Mouse (Mus musculus) embryo, embryonic 10 days (tissue): Measurements from ENCODE around the gene Rgs8.

Experiments used
- DNase-seq: peaks from one replicate; pipeline ENCODE4 v3.0.0-alpha.2; 2015; ENCODE audit warnings: low spot score

Gene Rgs8

GRCm38 (mm10) chr1:153704996-153705395, 52.2 kb downstream of the Rgs8 start:
- DNase-seq: peak; percentile 39

DNA sequence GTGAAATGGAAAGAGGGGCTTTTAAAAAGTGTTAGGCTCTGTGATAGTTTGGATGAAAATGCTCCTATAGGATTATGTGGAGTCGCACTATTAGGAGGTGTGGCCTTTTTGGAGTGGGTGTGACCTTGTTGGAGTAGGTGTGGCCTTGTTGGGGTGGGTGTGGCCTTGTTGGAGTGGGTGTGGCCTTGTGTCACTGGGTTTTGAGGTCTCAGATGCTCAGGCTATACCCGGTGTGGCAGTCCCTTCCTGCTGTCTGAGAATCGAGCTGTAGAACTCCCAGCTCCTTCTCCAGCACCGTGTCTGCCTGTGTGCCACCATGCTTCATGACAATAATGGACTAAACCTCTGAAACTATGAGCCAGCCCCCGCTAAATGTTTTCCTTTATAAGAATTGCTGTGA, 55.8 kb downstream of the Rgs8 start:
- DNase-seq: no peak

- DNase-seq: no peak
Measured at GRCm38 (mm10) chr1:153709451-153709850, 56.6 kb downstream of the Rgs8 start.

GRCm38 (mm10) chr1:153711544-153712262, 58.9 kb downstream of the Rgs8 start:
- DNase-seq: no peak

DNA sequence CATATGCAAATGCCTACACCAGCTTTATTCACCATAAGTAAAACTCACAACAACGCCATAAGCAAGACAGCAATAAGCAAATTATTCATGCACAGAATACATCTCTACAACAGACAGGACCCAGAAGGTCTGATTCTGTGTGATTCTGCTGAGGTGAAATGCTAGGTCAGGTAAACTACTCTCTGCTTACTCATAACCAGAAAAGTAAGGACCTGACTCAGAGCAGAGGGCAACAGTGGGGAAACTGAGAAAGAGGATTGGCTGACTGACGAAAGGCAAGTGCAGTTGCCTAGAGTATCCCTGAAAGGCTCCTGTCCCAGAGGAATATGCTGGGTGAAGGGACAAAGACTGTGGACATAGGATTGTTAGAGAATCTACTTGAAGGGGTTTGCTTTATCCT, 59.8 kb downstream of the Rgs8 start:
- DNase-seq: no peak

DNA sequence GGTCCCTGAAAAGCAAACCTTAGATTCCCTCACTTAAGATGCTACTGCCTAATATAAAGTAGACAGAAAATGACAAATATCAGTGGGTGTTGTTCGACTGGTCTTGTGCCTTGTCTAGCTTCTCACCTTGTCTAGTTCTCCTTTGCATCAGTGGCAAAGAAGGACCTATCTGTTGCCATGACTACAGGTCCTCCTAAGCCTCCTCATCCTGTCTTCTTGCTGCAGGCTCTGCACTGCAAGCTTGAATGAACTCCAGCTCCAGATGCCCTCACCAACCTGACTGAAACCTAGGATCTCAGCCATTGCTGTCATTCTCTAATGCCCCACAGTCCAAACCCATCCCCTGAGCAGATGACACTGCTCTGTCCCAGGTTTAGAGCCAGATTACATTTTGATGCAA, 65.2 kb downstream of the Rgs8 start:
- no peak for DNase-seq

GRCm38 (mm10) chr1:153720935-153721334, 68.1 kb downstream of the Rgs8 start:
- no peak for DNase-seq

DNA sequence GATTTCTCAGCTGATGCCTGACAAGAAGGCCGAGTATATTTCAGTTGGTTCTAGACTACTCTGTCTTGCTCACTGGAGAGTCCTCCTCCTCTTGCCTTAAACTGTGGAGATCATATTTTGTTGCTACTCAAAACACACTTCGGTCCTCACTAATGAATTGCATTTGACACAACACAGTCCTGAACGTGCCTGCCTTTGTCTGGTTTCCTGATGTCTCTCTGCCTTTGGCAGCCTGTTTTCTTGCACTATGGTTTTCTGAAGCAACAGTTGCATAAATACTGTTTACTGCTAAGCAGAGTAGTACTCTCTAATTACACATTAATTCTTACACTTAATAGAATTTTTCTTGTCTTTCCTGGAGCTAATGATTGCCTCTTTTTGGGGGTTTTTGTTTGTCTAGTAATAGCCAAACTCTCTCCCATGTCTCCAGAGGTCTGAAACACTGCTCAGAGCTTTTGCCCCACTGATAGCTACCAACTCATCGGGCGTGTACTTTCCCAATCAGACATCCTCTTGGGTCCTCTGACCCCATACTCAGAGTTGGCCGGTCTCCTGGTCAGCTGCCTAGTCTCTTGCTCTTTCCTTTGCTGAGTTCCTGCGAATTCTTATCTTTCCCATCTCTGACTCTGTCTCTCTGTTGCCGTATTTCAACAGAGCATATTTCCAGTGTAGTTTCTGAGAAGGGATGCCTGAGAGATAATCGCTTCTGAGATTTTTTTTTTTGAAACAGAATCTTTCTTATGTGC, 68.9 kb downstream of the Rgs8 start:
- DNase-seq: no peak

DNA sequence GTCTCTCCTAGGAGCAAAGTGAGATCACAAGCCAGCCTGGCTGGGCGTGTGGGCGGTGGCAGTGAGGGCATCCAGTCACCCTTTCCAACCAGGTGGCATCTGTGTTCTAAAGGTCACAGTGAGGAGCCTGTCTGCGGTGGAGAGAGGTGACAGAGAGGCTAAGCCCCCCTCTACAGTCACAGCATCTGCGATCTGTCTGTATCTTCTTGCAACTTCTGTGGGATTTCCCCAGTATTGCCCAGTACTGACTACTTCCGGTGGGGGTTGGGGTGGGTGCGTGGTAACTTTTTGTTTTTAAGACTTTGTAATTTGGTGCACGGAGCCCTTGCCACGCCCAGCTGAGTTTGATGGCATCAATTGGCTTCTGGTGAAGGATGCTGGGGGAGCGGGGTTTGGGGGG, 70.6 kb downstream of the Rgs8 start:
- no peak for DNase-seq

DNA sequence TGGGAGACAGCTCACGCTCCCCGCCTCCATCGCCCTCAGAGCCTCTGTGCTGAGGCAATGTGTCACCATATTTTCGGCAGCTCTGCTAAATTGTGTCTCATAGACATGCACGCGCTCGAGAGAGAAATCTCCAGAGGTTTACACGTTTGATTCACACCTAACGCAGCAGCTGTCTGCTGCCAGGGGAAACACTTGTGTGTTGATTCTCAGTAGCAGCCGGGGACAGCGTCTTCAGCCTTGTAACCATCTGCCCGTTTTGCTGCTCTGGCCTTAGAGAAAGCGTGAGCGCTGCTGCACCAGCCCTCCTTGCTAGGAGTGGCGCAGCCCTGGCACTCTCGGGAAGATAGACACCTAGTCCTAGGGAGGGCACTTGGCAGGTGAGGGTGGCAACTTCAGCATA, 73.8 kb downstream of the Rgs8 start:
- DNase-seq: no peak

DNA sequence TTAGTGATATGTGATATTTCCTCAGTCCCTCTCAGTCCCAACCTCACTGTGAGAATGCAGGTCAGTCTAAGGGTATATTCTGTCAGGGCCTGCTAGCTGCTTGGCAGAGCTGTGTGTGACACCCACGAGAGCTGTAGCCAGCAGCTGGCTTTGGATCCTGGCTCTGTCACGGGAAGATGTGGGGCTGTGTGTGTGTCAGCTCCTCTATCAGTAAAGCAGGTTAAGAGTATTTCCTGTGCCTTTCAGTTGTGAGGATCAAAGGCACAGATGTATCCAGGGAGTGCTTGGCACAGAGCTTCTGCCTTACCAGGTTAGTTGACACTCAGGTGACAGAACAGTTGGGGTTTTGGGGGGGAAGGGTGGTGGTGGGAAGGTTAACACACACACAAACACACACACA, 77.0 kb downstream of the Rgs8 start:
- DNase-seq: no peak

DNA sequence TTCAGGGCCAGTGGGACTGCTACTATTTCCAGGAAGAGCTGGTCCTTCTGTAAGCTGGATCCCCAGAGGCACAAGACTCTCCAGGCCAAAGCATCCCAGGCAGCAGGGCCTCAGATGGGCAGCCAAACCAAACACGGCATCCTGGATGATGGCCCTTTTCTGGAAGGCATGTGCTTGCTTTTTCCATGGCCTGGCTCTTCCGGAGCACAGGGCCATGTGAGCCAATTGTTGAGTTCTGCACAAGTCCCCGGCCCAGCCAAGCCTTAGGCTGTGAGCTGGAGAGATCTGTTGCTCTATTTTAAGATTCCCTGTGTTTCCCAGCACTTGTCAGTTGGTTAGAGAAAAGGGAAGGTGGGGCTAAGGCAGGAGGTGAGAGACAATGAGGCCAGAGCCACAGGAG, 77.8 kb downstream of the Rgs8 start:
- no peak for DNase-seq

DNA sequence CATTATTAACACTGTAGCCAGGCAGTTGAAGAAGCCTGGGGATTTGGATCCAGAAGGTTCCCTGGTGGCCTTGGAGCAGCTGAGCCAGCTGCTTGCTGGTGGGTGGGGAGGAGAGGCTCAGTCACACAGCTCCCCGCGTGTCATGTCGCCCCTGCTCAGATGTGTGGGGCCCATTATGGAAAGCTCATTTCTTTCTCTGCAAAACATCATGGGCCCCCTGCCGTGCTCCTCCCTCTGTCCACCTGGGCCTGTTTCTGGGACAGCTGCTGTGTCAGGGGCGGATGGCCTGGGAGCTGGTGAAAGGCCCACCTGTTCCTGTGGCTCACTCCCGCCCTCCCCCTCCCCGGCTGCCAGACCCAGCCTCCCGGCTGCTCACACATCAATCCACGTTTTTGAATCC, 80.4 kb downstream of the Rgs8 start:
- DNase-seq: peak; percentile 20

GRCm38 (mm10) chr1:153734866-153735265, 82.0 kb downstream of the Rgs8 start:
- DNase-seq: no peak

GRCm38 (mm10) chr1:153736096-153736495, 83.3 kb downstream of the Rgs8 start:
- DNase-seq: no peak

- peak; percentile 74 for DNase-seq
Measured at GRCm38 (mm10) chr1:153737101-153738085, 84.6 kb downstream of the Rgs8 start.

DNA sequence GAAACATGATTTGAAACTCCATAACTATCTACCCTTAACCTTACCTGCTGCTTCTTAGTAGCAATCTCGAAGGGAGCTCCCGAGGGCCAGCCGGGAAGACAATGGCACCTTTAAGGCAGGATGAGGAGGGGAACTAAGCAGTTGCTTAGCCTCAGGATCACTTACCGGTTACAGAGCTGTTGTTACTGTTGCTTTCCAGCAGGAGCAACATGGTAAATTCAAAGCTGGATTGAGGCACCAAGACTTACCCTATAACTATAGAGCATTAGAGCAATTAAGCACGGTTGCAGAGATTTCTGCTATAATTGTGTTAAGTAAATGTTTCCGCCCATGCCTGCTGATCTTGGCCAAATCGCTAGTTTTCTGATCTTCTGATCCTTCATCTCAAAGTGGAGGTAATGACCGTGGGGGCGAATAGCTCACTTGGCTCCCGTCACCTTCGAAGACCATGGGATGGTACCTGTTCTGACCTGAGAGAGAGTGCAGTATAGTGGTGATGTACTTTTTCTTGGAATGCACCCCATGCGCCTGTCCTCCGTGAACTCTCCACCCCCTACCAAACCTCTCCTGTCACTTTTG, 86.7 kb downstream of the Rgs8 start:
- no peak for DNase-seq

GRCm38 (mm10) chr1:153740145-153740544, 87.3 kb downstream of the Rgs8 start, which contains the start of gene Rgs16:
Gene Rgs16, plus strand, starts transcription at chr1:153740349.
- peak; percentile 88 for DNase-seq

DNA sequence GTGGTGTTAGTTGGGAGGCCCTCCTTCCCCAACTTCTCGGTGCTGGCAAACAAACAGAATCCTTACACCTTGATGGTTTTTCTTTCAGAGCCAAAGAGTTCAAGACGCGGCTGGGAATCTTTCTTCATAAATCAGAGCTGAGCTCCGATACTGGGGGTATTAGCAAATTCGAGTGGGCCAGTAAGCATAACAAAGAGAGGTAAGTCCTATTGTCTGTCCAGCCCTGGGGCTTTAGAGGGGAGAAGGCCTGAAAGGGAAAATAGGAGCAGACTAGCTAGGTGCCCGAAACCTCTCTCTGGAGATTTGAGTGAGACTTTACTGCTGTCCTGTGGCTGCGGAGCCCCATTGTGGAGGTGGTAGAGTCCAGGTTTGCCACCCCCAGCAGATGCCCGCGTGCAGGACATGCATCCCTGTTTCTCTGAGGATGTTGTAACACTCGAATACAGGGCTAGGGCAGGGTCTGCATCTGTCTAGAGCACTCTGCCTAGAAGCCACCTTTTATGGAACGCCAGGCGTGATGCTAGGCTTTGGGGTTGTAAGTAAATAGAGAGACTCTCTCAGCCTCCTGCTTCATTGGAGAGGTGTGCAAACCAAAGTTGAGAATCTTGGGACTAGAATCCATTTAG, 88.1 kb downstream of the Rgs8 start:
- no peak for DNase-seq

GRCm38 (mm10) chr1:153741551-153742316, 88.9 kb downstream of the Rgs8 start:
- no peak for DNase-seq
